ENCODE assay signal across 9 mouse cellular contexts in the genomic region with DNA sequence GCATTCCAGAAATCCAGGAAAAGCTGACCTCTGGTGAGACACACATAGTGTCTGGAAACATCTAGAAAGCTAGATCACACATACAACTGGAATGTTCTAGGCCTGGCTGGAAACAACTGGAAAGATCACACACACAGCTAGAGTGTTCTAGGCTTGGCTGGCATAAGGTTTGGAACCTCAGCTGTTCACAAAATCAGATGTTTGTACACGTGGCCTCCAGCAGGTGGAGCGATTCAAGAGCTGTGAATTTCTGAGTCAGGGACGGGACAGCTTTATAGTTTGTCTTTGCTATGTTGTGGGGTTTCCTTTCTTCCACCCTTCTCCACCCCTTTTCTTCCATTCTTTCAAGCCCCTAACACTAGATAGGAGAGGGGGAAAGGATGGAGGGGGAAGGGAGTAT. TPM values are rescaled to one million over a fixed set of nuclear protein-coding genes. Genes with fewer than 3 reads are reported as not detected.
A peak's percentile ranks its signal among the peaks of the same experiment; 100 is the strongest.
DNase-seq lines count a peak whose midpoint lies in the region; ATAC-seq and TF ChIP-seq lines count a peak whose summit lies in the region.
"Had no signal": no experiment of that assay in that cellular context is flagged by ENCODE, and none has a peak within 500 bp of the region (broad histone marks: within the 10 kb centered on the region; RNA-seq: fewer than 3 reads in every experiment).

No protein-coding gene starts in this region.

- H3K4me1 ChIP-seq in limb, embryonic 11.5 days (ENCODE audit: control insufficient read depth, insufficient read depth, low read length), result no peaks in the 10 kb centered on the region
- H3K4me1 ChIP-seq in limb, embryonic 10.5 days, result 0 out of 2 replicates have a peak, but pooled peaks cover 5% of the 10 kb centered on the region
- H3K4me1 ChIP-seq in bone marrow, adult 2 months (ENCODE audit: control insufficient read depth, insufficient read depth, low read length), result no peaks in the 10 kb centered on the region

- H3K36me3 ChIP-seq in limb, embryonic 11.5 days (ENCODE audit: control insufficient read depth, insufficient read depth, low read length), result no peaks in the 10 kb centered on the region
- H3K36me3 ChIP-seq in limb, embryonic 10.5 days, result peaks cover 7% of the 10 kb centered on the region

- no peaks in the 10 kb centered on the region for H3K9me3 ChIP-seq in limb, embryonic 11.5 days (ENCODE audit: control insufficient read depth, low read length)
- H3K9me3 ChIP-seq in limb, embryonic 10.5 days (replicated peaks), result no peaks in the 10 kb centered on the region

- no peak for TF ChIP-seq POLR2A in bone marrow, adult 2 months (IDR thresholded peaks at IDR 0.05; ENCODE audit: borderline replicate concordance, control insufficient read depth, low read depth, low read length)

- no peak for ATAC-seq in limb, embryonic 11.5 days (ENCODE audit: insufficient number of reproducible peaks, low FRiP score, low TSS enrichment, low read depth)

- intact Hi-C loops in heart, postnatal 14 days (cut with DNase I), result loop anchor here (1.0 kb wide), 1 partner anchor 84 kb away; no protein-coding TSS in a partner anchor

- 13% methylated on average over 3 of the region's 3 CpGs for WGBS in limb, embryonic 11.5 days
- WGBS in limb, embryonic 10.5 days, result 27% methylated on average over 3 of the region's 3 CpGs
- WGBS in bone marrow, adult 2 months, result 14% methylated on average over 3 of the region's 3 CpGs

- H3K4me3 ChIP-seq in limb, embryonic 11.5 days (ENCODE audit: low read depth, low read length), result no peak overlapping the region
- no peak overlapping the region for H3K4me3 ChIP-seq in limb, embryonic 10.5 days
- H3K4me3 ChIP-seq in bone marrow, adult 2 months (replicated peaks; ENCODE audit: control insufficient read depth, low read depth, low read length), result no peak overlapping the region

- TF ChIP-seq CTCF in bone marrow, adult 2 months (IDR thresholded peaks at IDR 0.05; ENCODE audit: control insufficient read depth, insufficient read depth, low read length), result peak; percentile 63

- no peak overlapping the region for H3K9ac ChIP-seq in limb, embryonic 11.5 days (ENCODE audit: low read length)

- H3K27me3 ChIP-seq in limb, embryonic 11.5 days (ENCODE audit: control insufficient read depth, insufficient read depth, low read length), result no peaks in the 10 kb centered on the region
- no peaks in the 10 kb centered on the region for H3K27me3 ChIP-seq in limb, embryonic 10.5 days (ENCODE audit: low read depth, poor library complexity, severe bottlenecking)

- H3K27ac ChIP-seq in limb, embryonic 11.5 days (replicated peaks; ENCODE audit: low read depth, low read length), result no peak overlapping the region
- H3K27ac ChIP-seq in limb, embryonic 10.5 days, result no peak overlapping the region
- no peak overlapping the region for H3K27ac ChIP-seq in bone marrow, adult 2 months (ENCODE audit: control insufficient read depth, insufficient read depth, low read depth, low read length, poor library complexity)

- DNase-seq in adrenal gland, postnatal 10 days, result peak; percentile 74
- DNase-seq in adrenal gland, adult 8-10 months, result no peak
- peak; percentile 67 for DNase-seq in limb, embryonic 11.5 days (ENCODE audit: low spot score)
- DNase-seq in limb, embryonic 10.5 days (ENCODE audit: low spot score), result no peak
- peak; percentile 65 to 75 for DNase-seq in heart, postnatal 14 days
- DNase-seq in lung, adult 18-20 months, result peak; percentile 55 to 74
- DNase-seq in right cerebral cortex, postnatal 25 days, result peak; percentile 57

- H3K4me2 ChIP-seq in limb, embryonic 11.5 days (ENCODE audit: low read depth, severe bottlenecking), result no peak overlapping the region

RNA-seq across cellular contexts. Expression of gene Tulp2, which starts 4.7 kb away (rescaled TPM):
- total RNA-seq in adrenal gland, postnatal 10 days (2021), result under 1 TPM; 0.64 to 0.69 TPM
- total RNA-seq in adrenal gland, adult 8-10 months (2022), result 1 to 10 TPM in 2 of 4 experiments, under 1 TPM in 2; 0.20 to 2.5 (median 0.94) TPM
- polyA plus RNA-seq in limb, embryonic 11.5 days (2014; fragmentation: Nextera tagmentation; extraction: Ambion mirVana), result 1.1 and 1.5 TPM in 2 replicates
- polyA plus RNA-seq in limb, embryonic 10.5 days (2016; fragmentation: Nextera tagmentation; extraction: Ambion mirVana), result 1.8 and 2.2 TPM in 2 replicates
- 1.3 TPM in 1 of 2 replicates, not detected in the other for polyA plus RNA-seq in bone marrow, adult 2 months (2011; ENCODE audit: insufficient read depth, insufficient read length, low replicate concordance, missing spikeins)
- total RNA-seq in heart, postnatal 14 days (2021), result not detected

RNA-seq across cellular contexts. Expression of gene Gm45808, which starts 9.6 kb away (rescaled TPM):
- total RNA-seq in adrenal gland, postnatal 10 days (2021), result 10 to 100 TPM; 26.0 to 27.9 TPM
- total RNA-seq in adrenal gland, adult 8-10 months (2022), result 10 to 100 TPM; 38.9 to 41.2 (median 40.2) TPM
- not detected in 2 replicates for polyA plus RNA-seq in limb, embryonic 11.5 days (2014; fragmentation: Nextera tagmentation; extraction: Ambion mirVana)
- polyA plus RNA-seq in limb, embryonic 10.5 days (2016; fragmentation: Nextera tagmentation; extraction: Ambion mirVana), result not detected in 2 replicates
- polyA plus RNA-seq in bone marrow, adult 2 months (2011; ENCODE audit: insufficient read depth, insufficient read length, low replicate concordance, missing spikeins), result not detected in 2 replicates
- 1 to 10 TPM; 2.8 to 4.6 TPM for total RNA-seq in heart, postnatal 14 days (2021)
- polyA plus RNA-seq: heart, embryonic 14.5 days had no signal

RNA-seq across cellular contexts. Expression of gene Bax, which starts 10.3 kb away (rescaled TPM):
- total RNA-seq in adrenal gland, postnatal 10 days (2021), result 10 to 100 TPM; 52.7 to 53.6 TPM
- total RNA-seq in adrenal gland, adult 8-10 months (2022), result 100 to 1,000 TPM in 1 of 4 experiments, 10 to 100 TPM in 3; 71.7 to 105 (median 89.1) TPM
- 186 and 191 TPM in 2 replicates for polyA plus RNA-seq in limb, embryonic 11.5 days (2014; fragmentation: Nextera tagmentation; extraction: Ambion mirVana)
- polyA plus RNA-seq in limb, embryonic 10.5 days (2016; fragmentation: Nextera tagmentation; extraction: Ambion mirVana), result 248 and 297 TPM in 2 replicates
- polyA plus RNA-seq in bone marrow, adult 2 months (2011; ENCODE audit: insufficient read depth, insufficient read length, low replicate concordance, missing spikeins), result 71.8 and 143 TPM in 2 replicates
- total RNA-seq in heart, postnatal 14 days (2021), result 10 to 100 TPM; 25.6 to 31.1 TPM

RNA-seq across cellular contexts. Expression of gene Dhdh, which starts 11.6 kb away (rescaled TPM):
- total RNA-seq in adrenal gland, postnatal 10 days (2021), result 10 to 100 TPM; 42.4 to 47.3 TPM
- total RNA-seq in adrenal gland, adult 8-10 months (2022), result 10 to 100 TPM; 65.1 to 80.0 (median 69.2) TPM
- polyA plus RNA-seq in limb, embryonic 11.5 days (2014; fragmentation: Nextera tagmentation; extraction: Ambion mirVana), result 3.3 and 4.3 TPM in 2 replicates
- polyA plus RNA-seq in limb, embryonic 10.5 days (2016; fragmentation: Nextera tagmentation; extraction: Ambion mirVana), result 4.9 and 5.8 TPM in 2 replicates
- 2.7 and 4.8 TPM in 2 replicates for polyA plus RNA-seq in bone marrow, adult 2 months (2011; ENCODE audit: insufficient read depth, insufficient read length, low replicate concordance, missing spikeins)
- 1 to 10 TPM; 4.5 to 6.0 TPM for total RNA-seq in heart, postnatal 14 days (2021)

RNA-seq across cellular contexts. Expression of gene Ftl1, which starts 17.3 kb away (rescaled TPM):
- total RNA-seq in adrenal gland, postnatal 10 days (2021), result 100 to 1,000 TPM; 527 to 606 TPM
- 1,000 to 10,000 TPM; 1,223 to 1,354 (median 1,306) TPM for total RNA-seq in adrenal gland, adult 8-10 months (2022)
- 4,688 and 5,046 TPM in 2 replicates for polyA plus RNA-seq in limb, embryonic 11.5 days (2014; fragmentation: Nextera tagmentation; extraction: Ambion mirVana)
- polyA plus RNA-seq in limb, embryonic 10.5 days (2016; fragmentation: Nextera tagmentation; extraction: Ambion mirVana), result 5,063 and 5,416 TPM in 2 replicates
- polyA plus RNA-seq in bone marrow, adult 2 months (2011; ENCODE audit: insufficient read depth, insufficient read length, low replicate concordance, missing spikeins), result 2,067 and 2,131 TPM in 2 replicates
- 100 to 1,000 TPM; 231 to 265 TPM for total RNA-seq in heart, postnatal 14 days (2021)

Comparison
In these comparisons a context has a peak if more than half of its experiments do, and no peak if none do; other contexts are left out.
1. DNase-seq: peak in adrenal gland, postnatal 10 days (single experiment), limb, embryonic 11.5 days (single experiment), heart, postnatal 14 days (2 of 2), lung, adult 18-20 months (2 of 2) and right cerebral cortex, postnatal 25 days (single experiment); none in adrenal gland, adult 8-10 months (single experiment) and limb, embryonic 10.5 days (single experiment).
2. RNA of gene Gm45808, which starts 9.6 kb away (total RNA-seq): 38.9 to 41.2 TPM in adrenal gland, adult 8-10 months and 26.0 to 27.9 TPM in adrenal gland, postnatal 10 days; 2.8 to 4.6 TPM in heart, postnatal 14 days; every median in the first group is over 4 times any median in the second.